Mouse (Mus musculus) CH12.LX (cell line): ENCODE measurements around the gene Atf4. TPM values are rescaled to one million over a fixed set of nuclear protein-coding genes. Genes with fewer than 3 reads are reported as not detected.

ENCODE experiments used
- polyA plus RNA-seq: library from polyadenylated mRNA; unstranded; fragments of >175 nt; gene quantifications from 2 replicates; pipeline ENCODE4 v1.2.1, GENCODE M21; 2012; ENCODE audit warnings: low read depth; ENCODE audit not compliant: insufficient read length
- total RNA-seq, 2 experiments: library from RNA; depleted of rRNA; stranded (reverse); fragments of 300-350 nt in 1 of 2; fragments of >200 nt in 1 of 2; gene quantifications; 2 replicates each; pipeline ENCODE4 v1.2.3; 2012 to 2014

Atf4 gene
- total and polyA plus RNA-seq, 3 experiments: 357 to 819 (median 486) TPM

Other genes with a start within 250 kb of the Atf4 start
- not detected in 2 replicates for gene Pdgfb, start 240.2 kb upstream of the Atf4 start, total RNA-seq (2012; rRNA removed)
- gene Pdgfb, start 240.2 kb upstream of the Atf4 start, total RNA-seq (2014; rRNA removed): not detected in 2 replicates
- gene Pdgfb, start 240.2 kb upstream of the Atf4 start, polyA plus RNA-seq: not detected in 2 replicates
- gene Syngr1, start 163.8 kb upstream of the Atf4 start, total RNA-seq (2012; rRNA removed): 10.7 and 14.8 TPM in 2 replicates
- 6.0 and 9.7 TPM in 2 replicates for gene Syngr1, start 163.8 kb upstream of the Atf4 start, total RNA-seq (2014; rRNA removed)
- gene Syngr1, start 163.8 kb upstream of the Atf4 start, polyA plus RNA-seq: 7.0 and 11.3 TPM in 2 replicates
- gene Rpl3, start 163.3 kb upstream of the Atf4 start, total RNA-seq (2012; rRNA removed): 3,351 and 3,819 TPM in 2 replicates
- 2,106 and 2,198 TPM in 2 replicates for gene Rpl3, start 163.3 kb upstream of the Atf4 start, total RNA-seq (2014; rRNA removed)
- gene Rpl3, start 163.3 kb upstream of the Atf4 start, polyA plus RNA-seq: 2,552 and 2,592 TPM in 2 replicates
- 15.1 and 17.7 TPM in 2 replicates for gene Tab1, start 122.1 kb upstream of the Atf4 start, total RNA-seq (2012; rRNA removed)
- 10.4 and 12.0 TPM in 2 replicates for gene Tab1, start 122.1 kb upstream of the Atf4 start, total RNA-seq (2014; rRNA removed)
- gene Tab1, start 122.1 kb upstream of the Atf4 start, polyA plus RNA-seq: 11.4 and 11.6 TPM in 2 replicates
- gene Mgat3, start 81.5 kb upstream of the Atf4 start, total RNA-seq (2012; rRNA removed): 0.13 and 0.21 TPM in 2 replicates
- gene Mgat3, start 81.5 kb upstream of the Atf4 start, total RNA-seq (2014; rRNA removed): 0.15 and 0.36 TPM in 2 replicates
- 0.05 and 0.09 TPM in 2 replicates for gene Mgat3, start 81.5 kb upstream of the Atf4 start, polyA plus RNA-seq
- gene Mief1, start 21.2 kb upstream of the Atf4 start, total RNA-seq (2012; rRNA removed): 34.4 and 35.4 TPM in 2 replicates
- gene Mief1, start 21.2 kb upstream of the Atf4 start, total RNA-seq (2014; rRNA removed): 18.8 and 20.7 TPM in 2 replicates
- gene Mief1, start 21.2 kb upstream of the Atf4 start, polyA plus RNA-seq: 19.2 and 23.3 TPM in 2 replicates
- not detected in 2 replicates for gene AC140267.1, start 19.3 kb upstream of the Atf4 start, total RNA-seq (2012; rRNA removed)
- not detected in 2 replicates for gene AC140267.1, start 19.3 kb upstream of the Atf4 start, total RNA-seq (2014; rRNA removed)
- 6.5 TPM in 1 of 2 replicates, not detected in the other for gene AC140267.1, start 19.3 kb upstream of the Atf4 start, polyA plus RNA-seq
- gene Rps19bp1, start 9.1 kb downstream of the Atf4 start, total RNA-seq (2012; rRNA removed): 47.1 and 55.0 TPM in 2 replicates
- gene Rps19bp1, start 9.1 kb downstream of the Atf4 start, total RNA-seq (2014; rRNA removed): 63.3 and 67.3 TPM in 2 replicates
- 91.2 and 99.6 TPM in 2 replicates for gene Rps19bp1, start 9.1 kb downstream of the Atf4 start, polyA plus RNA-seq
- under 0.01 TPM in 1 of 2 replicates, not detected in the other for gene Cacna1i, start 32.1 kb downstream of the Atf4 start, total RNA-seq (2012; rRNA removed)
- 0.03 TPM in 1 of 2 replicates, not detected in the other for gene Cacna1i, start 32.1 kb downstream of the Atf4 start, total RNA-seq (2014; rRNA removed)
- gene Cacna1i, start 32.1 kb downstream of the Atf4 start, polyA plus RNA-seq: not detected in 2 replicates